Mouse (Mus musculus) heart, adult 2 months (tissue): ENCODE measurements around the gene Epo.

Experiments
- CTCF ChIP-seq: fragments of 200-600 bp; IDR thresholded peaks from 2 replicates; pipeline ENCODE4 v1.8.1; 2022; ENCODE audit warnings: antibody characterized with exemption, mild to moderate bottlenecking, moderate library complexity
- EP300 ChIP-seq: fragments of 200-500 bp; IDR thresholded peaks from 2 replicates; pipeline ENCODE4 v1.6.1; 2011; ENCODE audit warnings: low read depth, low read length, control low read depth; ENCODE audit not compliant: insufficient read depth
- POLR2A ChIP-seq: fragments of 200-500 bp; IDR thresholded peaks from 2 replicates; pipeline ENCODE4 v1.6.1; 2011; ENCODE audit warnings: mild to moderate bottlenecking, low read depth, low read length, control low read depth; ENCODE audit not compliant: insufficient read depth

DNA sequence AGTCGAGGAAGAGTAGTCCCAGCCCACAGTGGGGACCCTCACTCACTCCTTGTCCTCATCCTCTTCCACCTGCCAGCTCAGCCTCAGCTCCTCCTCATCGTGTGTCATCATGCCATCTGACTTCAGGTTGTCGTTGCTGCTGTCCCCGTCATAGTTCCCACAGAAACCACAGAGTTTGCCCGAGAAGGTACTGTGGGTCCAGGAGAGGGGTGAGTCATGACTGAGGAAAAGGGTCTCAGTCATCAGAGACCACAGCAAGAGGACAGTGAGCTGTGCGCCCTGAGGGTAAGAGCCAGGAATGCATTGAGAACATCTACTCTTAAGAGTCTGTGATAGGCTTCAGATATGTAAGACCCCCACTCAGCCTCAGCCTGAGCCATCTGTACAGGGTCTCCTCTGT, 77.8 kb downstream of the Epo start:
- no peak for TF ChIP-seq POLR2A
- TF ChIP-seq CTCF, result no peak
- TF ChIP-seq EP300, result no peak
